Mouse (Mus musculus) cerebellum, adult 9-10 months (tissue): ENCODE data around the gene Ap4m1.

ENCODE experiments used
- DNase-seq: peaks from one replicate; pipeline ENCODE4 v3.0.0; 2022

Gene Ap4m1

DNA sequence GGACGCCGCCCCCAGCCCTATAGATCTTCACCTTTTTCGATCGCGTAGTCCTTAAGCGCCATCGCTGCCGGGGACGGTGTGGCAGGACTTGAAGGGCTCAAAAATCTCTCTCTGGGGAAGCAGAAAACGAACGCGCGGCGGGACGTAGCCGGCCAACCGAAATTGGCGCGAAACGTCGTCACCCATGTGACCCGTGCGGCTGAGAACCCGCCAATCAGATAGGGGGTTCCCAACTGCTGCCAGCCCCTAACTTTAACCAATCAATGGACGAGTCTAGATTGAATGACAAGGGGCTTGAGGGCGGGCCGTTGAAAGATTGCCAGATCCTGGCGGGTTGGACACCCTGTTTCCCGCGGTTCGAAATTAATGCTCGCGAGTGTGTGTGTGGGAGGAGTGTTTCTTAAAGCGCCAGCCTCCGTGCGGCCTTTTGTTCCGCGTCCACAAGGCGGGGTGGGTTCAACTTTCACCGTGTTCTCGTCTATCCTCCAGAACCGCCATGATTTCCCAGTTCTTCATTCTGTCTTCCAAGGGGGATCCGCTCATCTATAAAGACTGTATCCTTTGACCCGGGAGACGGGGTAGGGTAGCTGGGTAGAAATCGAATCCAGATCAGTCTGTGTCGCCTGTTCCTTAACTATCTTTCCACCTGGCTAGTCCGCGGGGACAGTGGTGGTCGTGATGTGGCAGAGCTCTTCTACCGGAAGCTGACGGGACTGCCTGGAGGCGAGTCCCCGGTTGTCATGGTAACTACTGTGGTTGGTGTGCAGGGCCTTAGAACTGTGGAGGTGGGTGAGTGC is at the start of gene Ap4m1, which contains the start of gene Mcm7:
Ap4m1 (plus strand) TSS at position 308 of the 797 bp plus-strand sequence.
Mcm7 (minus strand) TSS at position 728 of the 797 bp plus-strand sequence.
- peak; percentile 99 for DNase-seq

DNA sequence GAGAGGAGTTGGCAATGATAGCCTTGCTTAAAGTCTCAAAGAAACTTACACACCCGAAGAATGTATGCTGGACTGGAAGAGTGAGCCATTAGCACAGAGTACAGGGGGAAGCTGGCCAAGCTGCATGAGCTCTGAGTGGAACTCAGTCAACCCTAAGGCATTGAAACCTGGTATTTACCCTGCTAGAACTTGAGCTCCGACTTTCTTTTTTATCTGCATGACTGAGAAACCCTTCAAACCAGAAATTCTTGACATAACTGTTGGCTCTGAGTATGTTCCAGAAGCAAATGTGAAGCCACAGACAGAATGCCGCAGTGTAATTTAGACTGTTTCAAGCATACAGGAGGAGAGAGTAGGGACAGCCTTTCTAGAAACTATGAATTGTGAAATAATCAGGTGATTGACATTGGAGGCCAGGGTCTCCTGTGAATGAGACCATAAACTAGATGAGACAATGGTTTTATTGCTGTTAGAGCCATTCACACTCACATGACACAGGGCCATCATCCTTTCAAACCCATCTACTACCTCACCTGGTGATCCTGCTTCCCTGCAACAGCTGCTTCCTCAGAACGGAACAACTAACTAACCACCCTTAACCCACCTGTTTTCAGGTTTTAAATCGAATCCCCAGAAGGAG is 39.3 kb upstream of the Ap4m1 start:
- no peak for DNase-seq

DNA sequence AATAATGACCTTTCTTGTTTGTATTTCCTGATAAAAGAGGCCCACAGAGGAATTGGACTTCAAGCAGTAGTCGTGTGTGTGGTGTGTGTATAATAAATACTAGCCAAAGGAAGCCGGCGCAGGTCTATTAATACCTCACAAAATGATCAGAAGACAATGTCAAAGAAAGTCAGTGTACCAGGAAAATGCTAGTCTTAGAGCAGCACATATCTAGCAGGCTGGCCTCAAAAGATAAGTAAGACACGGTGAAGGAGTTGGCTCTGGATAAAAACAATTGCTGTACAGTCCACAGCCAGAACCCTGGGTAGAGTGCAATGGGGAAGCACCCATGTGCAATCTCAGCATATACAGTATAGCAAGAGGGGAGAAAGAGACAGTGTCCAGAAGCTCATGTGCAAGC is 34.5 kb upstream of the Ap4m1 start:
- no peak for DNase-seq

DNA sequence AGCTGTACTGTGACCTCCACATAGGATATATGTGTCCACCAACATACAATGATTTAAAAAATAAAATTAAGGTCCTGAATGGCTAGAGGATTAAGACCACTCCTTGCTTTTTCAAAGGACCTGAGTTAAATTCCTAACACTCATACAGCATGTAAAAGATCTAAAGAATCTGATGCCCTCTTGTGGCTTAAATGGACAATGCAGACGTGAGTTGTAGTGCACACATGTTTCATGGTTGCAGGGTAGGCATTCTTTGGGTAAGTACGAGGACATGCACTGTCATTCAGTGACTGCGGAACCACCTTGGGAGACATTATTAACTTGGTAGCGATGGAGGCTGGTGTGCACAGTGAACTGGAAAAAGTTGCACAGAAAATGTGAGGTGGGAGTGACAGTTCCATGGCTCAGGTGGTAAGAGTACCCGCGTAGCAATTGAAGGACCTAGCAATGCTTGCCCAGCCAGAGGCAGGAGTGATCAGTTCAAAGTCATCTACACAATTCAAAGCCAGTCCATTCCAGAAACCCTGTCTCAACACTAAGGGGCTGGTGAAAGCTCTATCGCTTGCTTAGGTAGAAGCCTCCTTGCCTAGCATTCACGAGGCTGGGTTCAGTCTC is 33.8 kb upstream of the Ap4m1 start:
- DNase-seq: peak; percentile 27

DNA sequence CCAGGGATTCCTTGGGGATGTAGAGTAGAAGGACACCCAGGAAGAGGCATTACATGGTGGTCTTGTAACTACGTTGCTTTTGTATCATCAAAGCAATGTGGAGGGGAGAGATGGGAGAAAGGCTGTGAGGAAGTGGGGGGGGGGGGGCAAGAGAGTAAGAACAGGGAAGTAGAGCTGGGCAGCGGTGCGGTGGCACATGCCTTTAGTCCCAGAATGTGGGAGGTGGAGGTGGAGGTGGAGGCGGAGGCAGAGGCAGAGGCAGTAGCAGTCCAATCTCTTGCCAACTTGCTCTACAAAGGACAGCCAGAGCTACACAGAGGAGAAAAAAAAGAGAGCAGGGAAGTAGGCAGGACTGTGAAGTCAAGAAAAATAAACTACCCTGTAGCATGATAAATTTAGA is 33.2 kb upstream of the Ap4m1 start:
- no peak for DNase-seq

DNA sequence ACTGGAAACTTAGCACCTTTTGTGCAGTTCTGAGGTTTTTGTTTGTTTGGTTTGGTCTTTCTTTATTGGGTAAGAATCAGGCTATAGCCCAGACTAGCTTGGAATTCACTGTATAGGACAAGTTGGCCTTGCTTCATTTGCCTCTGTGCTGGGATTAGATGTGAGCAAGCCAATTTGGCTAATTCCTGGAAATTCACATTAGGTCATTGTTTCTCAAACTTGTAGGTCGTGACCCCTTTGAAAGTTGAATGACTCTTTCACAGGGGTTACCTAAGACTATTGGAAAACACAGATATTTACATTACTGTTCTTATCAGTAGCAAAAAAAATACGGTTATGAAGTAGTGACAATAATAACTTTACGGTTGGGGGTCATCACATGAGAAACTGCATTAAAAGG is 17.4 kb upstream of the Ap4m1 start:
- peak; percentile 22 for DNase-seq

DNA sequence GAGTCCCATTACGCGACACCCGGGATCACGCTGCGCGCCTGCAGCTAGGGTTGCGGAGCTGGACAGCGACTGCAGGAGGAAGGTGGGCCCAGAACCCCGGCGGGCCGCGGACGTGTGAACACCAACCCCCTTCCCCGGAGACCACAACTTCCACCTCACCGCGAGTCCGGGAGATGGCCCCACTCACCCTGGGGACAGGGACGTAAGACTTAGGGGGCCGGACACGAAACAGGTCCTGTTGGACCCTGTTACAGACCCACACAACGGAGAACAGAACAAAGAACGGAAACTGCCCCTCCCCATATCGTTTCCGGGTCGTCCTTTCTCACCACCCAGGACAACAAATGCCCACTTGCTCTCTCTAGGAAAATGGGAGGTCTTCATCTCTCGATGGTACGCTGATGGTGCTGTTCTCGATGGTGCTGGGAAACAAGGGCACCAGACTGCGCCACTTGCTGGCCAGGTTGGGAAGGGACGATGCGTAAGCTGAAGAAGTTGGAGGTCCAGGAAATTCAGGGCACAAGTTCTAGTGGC is 16.3 kb upstream of the Ap4m1 start, which contains the start of gene Zfp113:
Zfp113 (minus strand) TSS at position 302 of the 534 bp plus-strand sequence.
- peak; percentile 96 for DNase-seq

DNA sequence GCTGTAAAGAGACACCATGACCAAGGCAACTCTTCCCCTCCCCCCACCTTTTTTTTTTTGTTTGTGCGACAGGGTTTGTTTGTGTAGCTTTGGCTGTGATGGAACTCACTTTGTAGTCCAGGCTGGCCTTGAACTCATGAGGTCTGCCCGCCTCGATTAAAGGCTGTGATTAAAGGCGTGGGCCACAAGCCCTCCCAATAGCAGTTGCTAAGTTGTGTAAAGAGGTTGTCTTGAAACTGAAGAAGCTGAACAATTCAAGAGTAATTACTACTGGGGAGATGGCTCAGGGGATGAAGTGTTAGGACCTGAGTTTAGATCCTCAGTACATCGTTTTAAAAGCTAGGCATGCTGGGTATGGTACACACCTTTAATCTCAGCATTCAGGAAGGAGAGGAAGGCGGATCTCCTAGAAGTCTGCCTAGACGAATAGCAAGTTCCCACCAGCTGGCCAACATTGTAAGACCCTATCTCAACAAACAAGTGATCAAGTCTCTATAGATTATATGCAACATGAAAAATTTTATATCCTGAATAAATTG is 11.5 kb upstream of the Ap4m1 start:
- peak; percentile 45 for DNase-seq

DNA sequence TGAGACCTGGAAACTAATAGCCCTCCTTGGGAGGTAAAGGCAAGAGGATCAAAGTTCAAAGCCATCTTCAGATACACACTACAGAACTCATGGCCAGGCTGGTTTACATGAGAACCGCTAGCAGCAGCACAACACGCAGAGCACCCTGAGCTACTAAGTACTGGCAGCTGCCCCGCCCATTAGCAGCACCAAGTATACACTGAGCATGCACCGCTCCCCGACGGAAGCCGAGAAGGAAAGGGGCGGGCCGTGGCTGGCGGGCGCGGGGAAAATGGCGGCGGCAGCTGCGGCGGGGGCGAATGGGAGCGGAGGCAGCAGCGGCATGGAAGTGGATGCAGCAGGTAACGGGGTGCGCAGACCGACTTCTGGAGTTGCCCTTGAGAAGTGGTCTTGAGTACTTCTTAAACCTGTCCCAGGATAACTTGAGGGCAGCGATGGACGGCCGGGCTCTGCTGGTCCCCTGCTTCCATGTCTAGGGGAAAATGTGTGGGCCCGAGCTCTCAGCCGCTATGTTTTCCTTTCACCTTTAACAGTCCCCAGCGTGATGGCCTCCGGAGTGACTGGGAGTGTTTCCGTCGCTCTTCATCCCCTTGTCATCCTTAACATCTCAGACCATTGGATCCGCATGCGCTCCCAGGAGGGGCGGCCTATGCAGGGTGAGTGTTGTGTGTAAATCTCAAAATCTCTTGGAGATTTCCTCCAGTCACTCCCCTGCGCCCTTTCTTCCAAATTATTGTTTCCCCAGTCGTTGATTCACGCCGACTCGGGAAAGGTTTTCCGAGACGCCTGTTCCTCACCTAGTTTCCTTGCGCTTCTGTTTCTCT is 10.7 kb upstream of the Ap4m1 start, which contains the start of gene Cops6:
Cops6 (plus strand) TSS at position 230 of the 824 bp plus-strand sequence.
- DNase-seq: peak; percentile 93

DNA sequence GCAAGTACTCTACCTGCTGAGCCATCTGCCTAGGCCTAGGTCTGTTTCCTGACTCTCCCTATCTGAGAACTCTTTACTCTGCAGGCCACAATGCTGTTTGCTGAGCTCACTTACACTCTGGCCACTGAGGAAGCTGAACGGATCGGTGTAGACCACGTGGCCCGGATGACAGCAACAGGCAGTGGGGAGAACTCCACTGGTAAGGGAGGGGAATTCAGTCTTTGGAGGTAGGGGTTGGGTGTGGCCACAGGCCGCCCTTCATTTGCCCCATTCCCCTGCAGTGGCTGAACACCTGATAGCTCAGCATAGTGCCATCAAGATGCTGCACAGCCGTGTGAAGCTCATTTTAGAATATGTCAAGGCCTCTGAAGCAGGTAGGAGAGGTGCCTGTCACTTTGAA is 8.8 kb upstream of the Ap4m1 start:
- peak; percentile 25 for DNase-seq

DNA sequence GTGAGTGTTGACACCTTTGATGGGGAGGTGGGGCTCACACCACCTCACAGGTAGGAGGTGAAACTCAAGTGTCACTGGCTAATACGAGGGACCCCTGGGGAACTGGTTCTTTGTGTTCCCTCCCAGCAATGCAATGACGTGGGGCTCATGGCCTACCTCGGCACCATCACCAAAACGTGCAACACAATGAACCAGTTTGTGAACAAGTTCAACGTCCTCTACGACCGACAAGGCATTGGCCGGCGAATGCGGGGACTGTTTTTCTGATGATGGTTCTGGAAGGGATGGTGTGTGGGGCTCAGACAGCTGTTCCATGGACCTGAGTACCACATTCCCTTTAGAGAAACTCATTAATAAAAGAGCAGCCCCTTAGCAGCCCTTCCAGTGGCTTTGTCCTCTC is 8.2 kb upstream of the Ap4m1 start:
- peak; percentile 23 for DNase-seq

DNA sequence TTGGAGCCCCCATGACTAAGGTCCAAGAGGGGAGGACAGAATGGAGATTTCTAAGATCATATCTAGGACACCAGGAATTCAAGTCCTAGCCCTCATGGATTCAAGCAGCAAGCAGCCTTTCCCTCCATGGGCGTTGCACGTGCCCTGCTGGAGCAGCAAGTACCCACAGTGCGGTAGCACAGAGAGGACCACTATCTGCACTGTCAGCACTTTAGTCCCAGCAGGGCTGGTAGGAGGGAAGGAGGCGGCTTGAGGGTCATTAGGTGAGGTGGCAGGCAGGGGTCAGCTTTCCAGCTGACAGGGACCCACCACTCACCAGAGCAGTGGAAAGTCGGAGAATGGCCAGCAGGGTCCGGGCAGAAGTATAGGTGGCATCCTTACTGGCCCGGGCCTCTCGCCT is 6.2 kb upstream of the Ap4m1 start:
- peak; percentile 25 for DNase-seq

DNA sequence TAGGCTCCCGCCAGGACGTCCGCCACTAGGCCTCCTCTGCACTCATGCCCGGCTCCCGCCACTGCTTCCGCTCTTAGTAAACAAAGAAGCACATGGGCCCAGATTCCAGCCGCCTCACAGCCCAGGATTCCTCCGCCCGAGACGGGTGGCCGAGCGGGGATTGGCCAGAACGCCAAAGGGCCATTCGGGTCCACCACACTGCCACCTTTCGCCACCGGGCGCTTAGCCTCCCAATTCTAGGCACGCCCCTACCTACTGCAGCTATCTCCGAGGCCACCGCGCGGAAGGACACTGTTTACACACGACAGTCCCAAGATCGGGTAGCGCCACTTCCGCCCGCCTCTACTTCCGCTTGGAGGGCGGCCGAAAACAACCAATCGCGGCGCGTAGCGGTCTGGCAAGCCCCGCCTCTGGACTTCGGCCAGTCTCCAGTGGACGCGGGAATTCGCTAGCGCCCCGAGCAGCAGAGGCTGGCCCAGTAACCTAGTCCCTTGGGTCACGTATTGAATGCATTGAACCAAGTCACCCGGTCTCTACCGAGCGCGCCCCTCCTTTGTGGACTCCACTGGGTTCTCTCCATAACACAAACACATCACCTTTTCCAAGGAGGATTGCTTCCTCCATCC is 753 bp upstream of the Ap4m1 start:
- DNase-seq: peak; percentile 96

DNA sequence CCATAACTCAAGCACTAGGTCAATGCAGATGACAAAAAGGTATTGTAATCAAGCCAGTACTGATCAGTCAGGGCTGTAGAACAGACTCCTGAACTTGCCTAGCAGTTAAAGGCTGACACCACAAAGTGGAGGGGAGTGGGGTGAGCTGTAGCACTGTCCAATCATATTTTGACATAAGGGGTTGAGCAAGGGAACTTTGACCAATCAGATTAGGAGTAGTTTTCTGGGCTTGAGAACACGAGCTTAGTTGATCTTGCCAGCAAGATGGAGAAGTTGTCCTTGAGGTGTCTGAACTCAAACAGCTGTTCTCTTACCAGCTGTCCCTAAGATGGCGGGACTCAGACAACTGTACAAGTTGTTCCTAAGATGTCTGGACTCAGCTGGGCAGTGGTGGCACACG is 1.4 kb downstream of the Ap4m1 start:
- DNase-seq: no peak

DNA sequence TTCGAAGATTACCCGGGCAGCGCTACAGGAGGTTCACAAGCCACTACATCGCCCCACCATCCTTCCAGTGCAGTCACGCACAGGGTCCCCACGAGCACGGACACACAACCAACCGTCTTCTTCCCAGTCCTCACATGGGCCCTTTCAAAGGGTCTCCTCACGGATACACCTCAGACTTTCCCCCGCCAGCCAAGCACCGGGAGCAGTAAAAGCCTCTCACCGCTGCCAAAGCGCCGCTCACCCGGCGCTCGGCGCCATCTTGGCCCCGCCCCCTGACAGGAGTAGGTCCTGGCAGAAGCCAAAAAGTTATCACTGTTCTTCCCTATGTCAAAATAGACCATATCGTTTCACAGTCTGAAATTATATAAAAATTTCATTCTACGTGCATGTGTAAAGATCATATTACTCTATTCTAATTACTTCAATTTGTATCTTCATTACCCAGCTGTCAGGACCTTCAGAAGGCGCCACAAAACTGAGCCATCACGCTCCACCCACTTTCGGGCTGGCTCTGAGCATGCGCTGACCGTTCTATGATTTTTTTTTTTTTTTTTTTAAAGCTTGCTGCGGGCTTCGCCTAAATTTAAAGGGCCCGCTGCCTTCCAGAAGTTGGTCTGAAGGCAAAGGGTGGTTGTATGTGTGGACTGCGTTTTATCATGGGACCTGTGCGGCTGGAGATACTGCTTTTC is 15.3 kb downstream of the Ap4m1 start, which contains the start of the genes Taf6 and Cnpy4:
Taf6 (minus strand) TSS at position 502 of the 689 bp plus-strand sequence.
Cnpy4 (plus strand) TSS at position 536 of the 689 bp plus-strand sequence.
- DNase-seq: peak; percentile 90

DNA sequence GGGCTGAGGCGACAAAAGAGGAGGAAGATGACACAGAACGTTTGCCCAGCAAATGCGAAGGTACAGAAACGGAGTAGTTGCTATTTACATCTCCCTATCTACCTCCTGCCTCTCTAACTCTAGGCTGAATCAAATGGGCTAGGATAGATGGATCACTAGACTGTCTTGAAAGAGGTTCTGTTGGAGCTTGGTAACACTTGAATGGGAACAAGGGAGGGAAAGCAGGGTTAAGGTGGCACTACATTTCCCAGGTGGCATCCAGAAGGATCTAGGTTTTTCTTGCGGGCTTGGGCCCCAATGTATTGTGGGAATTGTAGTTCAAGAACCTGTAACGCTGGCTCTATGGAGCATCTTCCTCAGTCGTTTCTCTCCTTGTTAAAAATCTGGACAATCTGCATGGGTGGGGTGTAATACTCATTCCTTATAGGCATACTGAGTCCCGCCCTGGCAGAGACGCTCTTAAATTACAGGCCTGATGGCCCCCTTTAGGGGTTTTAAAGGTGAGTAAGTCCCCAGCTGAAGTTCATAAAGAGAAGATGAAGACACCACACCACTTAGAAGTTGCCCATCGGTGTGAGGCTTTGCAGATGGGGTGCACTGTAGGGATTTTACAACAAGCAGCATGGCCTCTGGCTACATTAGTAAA is 16.0 kb downstream of the Ap4m1 start:
- peak; percentile 87 for DNase-seq

DNA sequence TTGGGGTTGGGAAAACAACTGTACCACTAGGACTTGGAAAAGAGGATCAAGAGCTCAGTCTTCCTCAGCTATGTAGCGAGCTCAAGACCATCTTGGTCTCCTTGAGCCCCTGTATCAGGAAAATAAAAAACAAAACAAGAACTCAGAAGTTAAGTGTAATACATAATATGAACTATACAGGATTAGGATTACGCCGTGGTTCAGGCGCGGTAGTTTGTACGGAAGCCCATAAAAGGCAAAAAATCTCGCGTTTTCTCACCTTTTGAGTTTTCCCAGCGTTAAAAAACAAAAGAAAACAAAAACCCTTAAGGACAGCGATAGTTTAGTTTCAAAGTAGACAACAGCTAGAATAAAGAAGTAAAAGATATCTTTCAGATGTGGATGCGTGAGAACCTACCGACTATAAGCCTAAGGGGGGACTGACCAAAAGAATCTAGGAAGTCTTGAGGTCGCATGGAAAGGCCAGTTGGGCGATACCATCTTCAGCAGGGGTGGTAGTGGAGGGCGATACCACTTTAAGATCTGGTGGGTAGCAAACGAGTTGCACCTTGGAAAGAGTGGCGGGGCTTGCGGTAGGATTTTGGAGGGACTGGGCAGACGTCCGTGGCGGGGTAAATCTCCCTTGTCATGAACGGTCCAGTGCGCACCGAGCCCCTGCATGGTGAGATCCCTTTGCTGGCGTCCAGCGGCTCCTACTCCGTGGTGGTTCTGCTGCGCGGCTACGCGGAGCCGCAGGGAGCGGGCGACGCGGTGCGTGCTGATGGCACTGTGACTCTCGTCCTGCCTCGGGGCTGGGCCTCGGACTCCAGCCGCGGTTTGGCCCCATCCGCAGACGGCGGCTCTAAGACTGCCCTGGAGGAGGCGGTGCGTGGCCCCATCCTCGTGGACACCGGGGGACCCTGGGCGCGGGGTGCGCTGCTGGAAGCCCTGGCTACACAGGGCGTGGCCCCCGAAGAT is 22.2 kb downstream of the Ap4m1 start, which contains the start of gene Mblac1:
Mblac1 (plus strand) TSS at position 544 of the 957 bp plus-strand sequence.
- peak; percentile 94 for DNase-seq

DNA sequence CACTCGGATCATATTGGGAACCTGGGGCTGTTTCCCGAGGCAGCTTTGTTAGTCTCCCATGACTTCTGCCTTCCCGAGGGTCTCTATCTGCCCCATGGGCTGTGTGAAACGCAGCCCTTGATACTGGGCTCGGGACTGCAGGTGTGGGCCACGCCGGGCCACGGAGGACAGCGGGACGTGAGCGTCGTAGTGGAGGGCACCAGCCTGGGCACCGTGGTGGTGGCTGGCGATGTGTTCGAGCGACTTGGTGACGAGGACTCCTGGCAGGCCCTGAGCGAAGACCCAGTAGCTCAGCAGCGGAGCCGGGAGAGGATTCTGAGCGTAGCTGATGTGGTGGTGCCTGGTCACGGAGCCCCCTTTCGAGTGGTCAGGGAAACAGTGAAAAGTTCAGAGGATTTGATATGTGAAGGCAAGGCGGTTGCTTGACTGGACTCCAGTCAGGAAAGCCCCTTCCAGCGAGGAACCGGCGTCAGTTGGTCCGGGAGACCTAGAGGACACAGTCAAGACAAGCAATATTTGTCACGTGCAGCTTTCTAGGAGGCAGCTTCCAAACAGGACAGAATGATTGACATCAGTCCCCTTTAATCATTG is 23.0 kb downstream of the Ap4m1 start:
- no peak for DNase-seq

DNA sequence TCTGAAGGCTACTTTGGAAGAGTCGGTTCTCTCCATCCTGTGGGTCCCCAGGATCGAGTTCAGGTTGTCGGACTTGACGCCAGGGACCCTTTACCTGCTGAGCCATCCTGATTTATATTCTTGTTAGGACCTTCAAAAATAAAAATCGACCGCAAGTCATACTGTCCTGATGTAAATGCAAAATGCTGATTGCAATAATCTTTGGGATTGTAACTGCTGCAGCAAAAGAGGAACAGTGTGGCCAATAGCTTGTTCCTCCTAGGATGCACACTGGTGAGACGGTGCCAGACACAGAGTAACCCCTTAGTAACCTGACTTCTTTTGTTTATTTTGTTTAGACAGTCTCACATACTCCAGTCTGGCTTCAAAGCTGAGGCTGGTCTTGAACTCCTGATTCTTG is 23.7 kb downstream of the Ap4m1 start:
- no peak for DNase-seq
